Mouse (Mus musculus): Measurements from ENCODE around the gene Alkbh7. TPM values are rescaled to one million over a fixed set of nuclear protein-coding genes. Genes with fewer than 3 reads are reported as not detected.

Alkbh7 gene
- polyA plus RNA-seq (2012; rRNA removed), result 30.1 and 31.5 TPM in 2 replicates

DNA sequence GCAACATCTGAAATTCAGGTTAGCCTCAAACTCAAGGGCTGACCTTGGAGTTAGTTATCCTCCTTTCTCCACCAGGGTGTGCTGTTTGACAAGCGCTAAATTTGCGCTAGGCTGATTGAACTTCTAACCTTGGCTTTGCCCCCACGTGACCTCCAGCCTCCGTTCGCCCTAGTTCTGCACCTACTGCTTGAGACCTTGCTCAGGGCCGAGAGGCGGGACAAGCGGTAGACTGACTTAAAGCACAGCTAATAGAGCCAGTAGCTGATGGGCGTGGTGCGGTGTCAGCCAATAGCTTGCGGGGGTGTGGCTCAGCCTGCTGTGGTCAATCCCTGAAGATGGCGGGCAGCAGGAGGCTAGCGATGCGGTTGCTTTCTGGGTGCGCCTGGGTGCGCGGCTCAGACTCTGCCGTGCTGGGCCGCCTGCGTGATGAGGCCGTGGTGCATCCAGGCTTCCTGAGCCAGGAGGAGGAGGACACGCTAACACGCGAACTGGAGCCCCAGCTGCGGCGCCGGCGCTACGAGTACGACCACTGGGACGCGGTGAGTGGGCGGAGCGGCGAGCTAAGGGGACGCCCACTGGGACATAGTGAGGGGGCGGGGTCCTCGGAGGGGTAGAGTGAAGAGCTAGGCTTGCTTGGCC, at the start of gene Alkbh7:
Alkbh7 (plus strand) TSS at position 311 of the 639 bp plus-strand sequence.
- peak; percentile 93 for DNase-seq (ENCODE audit: low read depth, low spot score)
- under 1% methylated on average over 38 of the region's 38 CpGs for WGBS

DNA sequence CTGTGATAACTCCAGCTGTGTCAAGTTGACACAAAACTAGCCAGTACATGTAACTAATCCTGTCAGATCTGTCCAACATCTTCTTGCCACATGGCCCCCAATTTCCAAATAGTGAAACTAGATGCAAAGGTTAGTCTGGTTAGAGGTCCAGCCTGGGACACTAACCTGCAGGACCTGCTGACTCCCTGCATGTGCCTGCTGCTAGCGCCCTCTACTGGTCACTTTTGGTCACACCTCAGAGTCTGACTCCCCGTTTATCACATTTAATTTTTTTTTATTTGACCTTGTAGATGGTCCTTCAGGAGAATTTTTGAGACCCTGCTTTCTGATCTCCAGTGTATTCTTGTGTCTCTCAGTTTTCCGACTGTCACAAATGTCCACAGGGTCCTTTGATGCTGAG, 46.2 kb upstream of the Alkbh7 start:
- 25% methylated on average over 3 of the region's 3 CpGs for WGBS
- no peak for DNase-seq (ENCODE audit: low read depth, low spot score)

- WGBS, result 54% methylated on average over 1 of the region's 1 CpGs
- DNase-seq (ENCODE audit: low read depth, low spot score), result no peak
Observed at GRCm38 (mm10) chr17:56952639-56953038, 44.5 kb upstream of the Alkbh7 start.

DNA sequence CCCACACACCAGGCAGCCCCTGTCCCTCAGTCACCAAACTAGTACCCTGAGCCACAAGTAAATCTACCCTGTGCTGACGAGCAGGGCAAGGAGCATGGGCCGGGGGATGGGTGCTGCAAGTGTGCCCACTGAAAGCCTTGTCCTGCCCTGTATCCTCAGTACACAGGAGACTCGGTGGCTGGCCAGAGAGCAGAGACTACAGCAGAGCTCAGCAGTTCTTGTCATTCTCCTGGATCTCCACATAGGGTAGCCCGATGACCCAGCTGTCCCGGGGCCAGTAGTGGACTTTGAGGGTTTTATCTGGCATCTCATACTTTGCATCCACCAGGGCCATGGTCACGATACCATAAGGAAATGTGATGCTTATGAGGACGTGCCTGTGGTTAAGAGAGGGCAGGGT, 42.3 kb upstream of the Alkbh7 start:
- no peak for DNase-seq (ENCODE audit: low read depth, low spot score)
- 87% methylated on average over 7 of the region's 7 CpGs for WGBS

DNA sequence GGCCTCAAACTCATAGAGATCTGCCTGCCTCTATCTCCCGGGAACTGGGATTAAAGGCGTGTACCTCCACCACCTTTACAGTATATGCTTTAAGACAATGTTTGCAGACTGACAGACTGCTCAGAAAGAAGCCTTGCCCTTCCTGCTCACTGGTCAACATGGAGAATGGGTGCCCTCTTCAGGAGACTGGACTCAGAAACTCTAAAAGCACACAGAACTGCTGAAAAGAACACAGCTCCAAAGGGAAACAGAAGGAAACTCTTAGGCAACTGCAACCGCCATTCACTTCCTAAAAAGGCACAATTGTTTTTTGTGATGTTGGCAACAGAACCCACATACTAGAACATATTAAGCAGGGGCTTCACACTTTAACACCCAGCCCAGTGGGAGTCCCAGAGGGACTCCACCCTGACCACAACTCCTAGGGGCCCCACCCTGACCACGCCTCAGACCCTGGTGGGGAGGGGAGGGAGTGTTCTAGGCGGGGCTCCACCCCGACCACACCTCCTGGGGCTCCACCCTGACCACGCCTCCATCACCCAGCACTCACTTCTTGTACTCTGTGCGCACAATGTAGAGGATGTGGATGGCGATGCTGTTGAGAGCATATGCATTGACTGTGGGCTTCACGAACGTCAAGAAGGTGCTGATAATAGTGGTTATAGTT, 39.2 kb upstream of the Alkbh7 start:
- no peak for DNase-seq (ENCODE audit: low read depth, low spot score)
- 35% methylated on average over 11 of the region's 11 CpGs for WGBS

DNA sequence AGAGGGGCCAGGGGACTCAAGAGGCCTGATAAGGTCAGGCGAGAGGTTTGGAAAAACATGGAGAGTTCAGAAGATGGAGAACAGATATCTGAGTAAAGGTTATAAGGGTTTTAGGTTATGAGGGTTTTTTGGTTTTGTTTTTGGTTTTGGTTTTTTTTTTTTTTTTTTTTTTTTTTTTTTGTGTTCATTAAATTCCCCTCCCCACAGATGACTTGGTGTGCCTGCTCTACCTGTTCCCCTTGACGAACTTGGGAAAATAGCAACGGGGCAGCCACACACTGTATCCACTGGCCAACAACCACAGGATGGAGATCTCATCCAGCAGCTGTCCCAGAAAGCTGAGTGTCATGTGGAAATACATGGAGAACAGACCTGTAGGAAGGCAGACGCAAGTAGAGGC, 38.5 kb upstream of the Alkbh7 start:
- no peak for DNase-seq (ENCODE audit: low read depth, low spot score)
- 90% methylated on average over 4 of the region's 4 CpGs for WGBS

DNA sequence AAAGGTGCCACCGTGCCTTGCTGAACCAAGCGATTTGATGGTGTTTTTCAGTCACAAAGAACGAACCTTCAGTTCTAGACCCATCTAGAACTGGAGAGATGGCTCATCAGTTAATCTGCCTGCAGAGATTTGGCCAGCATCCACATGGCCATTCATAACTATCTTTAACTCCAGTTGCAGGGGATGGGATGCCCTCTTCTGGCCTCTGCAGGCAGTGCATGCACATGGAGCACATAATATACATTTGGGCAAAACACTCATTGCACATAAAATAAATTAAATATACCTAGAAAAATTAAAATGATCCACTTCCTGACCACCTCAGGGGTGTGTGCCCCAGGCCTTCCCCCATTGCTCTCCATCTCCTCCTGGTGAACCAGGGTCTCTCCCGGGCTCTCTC, 35.3 kb upstream of the Alkbh7 start:
- 93% methylated on average over 4 of the region's 4 CpGs for WGBS
- no peak for DNase-seq (ENCODE audit: low read depth, low spot score)

- WGBS, result 55% methylated on average over 5 of the region's 5 CpGs
Observed at GRCm38 (mm10) chr17:56962642-56963405, 34.3 kb upstream of the Alkbh7 start.

GRCm38 (mm10) chr17:56963646-56964045, 33.5 kb upstream of the Alkbh7 start:
- peak; percentile 83 for DNase-seq (ENCODE audit: low read depth, low spot score)
- WGBS, result 32% methylated on average over 6 of the region's 6 CpGs

More at GRCm38 (mm10) chr17:56962642-56963405, 34.3 kb upstream of the Alkbh7 start:
- DNase-seq (ENCODE audit: low read depth, low spot score), result no peak

GRCm38 (mm10) chr17:56969321-56969720, 27.8 kb upstream of the Alkbh7 start:
- no peak for DNase-seq (ENCODE audit: low read depth, low spot score)
- 25% methylated on average over 3 of the region's 3 CpGs for WGBS

GRCm38 (mm10) chr17:56970081-56970480, 27.1 kb upstream of the Alkbh7 start:
- WGBS, result 58% methylated on average over 5 of the region's 5 CpGs
- no peak for DNase-seq (ENCODE audit: low read depth, low spot score)

DNA sequence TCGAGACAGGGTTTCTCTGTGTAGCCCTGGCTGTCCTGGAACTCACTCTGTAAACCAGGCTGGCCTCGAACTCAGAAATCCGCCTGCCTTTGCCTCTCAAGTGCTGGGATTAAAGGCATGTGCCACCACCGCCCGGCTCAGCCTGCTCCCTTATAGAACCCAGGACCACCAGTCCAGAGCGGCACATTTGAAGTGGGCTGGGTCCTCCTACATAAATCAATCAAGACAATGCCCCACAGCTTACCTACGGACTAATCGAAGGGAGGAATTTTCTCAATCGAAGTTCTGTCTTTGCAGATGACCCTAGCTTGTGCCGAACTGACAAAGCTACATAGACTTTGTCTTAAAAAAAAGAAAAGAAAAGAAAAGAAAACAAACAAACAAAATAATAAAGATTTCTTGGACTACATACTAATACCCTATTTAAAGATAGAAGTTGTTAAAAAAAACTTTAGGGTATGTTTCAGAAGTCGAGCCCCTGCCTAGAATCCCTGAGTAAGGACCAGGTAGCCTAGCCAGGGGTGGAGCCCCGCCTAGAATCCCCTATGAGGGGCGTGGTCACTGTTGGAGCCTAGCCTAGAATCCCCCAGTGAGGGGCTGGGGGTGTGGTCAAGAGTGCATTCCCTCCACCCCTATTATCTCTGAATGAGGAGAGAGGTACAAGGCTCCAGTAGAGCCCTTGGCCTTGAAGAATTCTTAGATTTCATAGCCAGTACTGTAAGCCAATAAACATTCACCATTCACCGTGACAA, 23.0 kb upstream of the Alkbh7 start:
- 65% methylated on average over 14 of the region's 14 CpGs for WGBS
- DNase-seq (ENCODE audit: low read depth, low spot score), result no peak

DNA sequence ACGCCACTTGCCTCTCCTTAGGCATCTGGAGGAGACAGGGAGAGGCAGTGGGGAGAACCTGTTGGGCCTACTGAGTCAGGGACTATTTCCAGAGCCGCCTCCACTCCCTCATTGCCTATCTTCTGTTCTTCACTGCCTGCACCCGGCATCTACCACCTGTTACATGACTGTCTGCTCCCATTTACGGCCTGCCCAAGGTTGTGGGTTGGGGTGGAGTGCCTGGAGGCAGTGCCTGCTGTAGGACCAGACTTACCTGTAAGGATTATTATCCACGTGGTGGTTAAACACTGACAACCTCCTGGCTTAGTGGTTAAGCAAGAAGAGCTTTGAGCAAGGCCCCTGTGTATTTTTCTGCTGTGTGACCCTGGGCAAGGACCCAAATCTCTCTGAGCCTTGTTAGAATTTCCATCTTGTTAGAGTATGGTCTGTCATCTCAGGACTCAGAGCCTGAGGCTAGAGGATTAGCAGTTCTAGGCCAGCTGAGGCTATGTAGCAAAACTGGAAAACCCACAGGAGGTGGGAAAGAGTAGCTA, 22.4 kb upstream of the Alkbh7 start:
- 32% methylated on average over 5 of the region's 5 CpGs for WGBS
- no peak for DNase-seq (ENCODE audit: low read depth, low spot score)

GRCm38 (mm10) chr17:56975391-56975790, 21.7 kb upstream of the Alkbh7 start:
- DNase-seq (ENCODE audit: low read depth, low spot score), result no peak
- WGBS, result 57% methylated on average over 3 of the region's 3 CpGs

DNA sequence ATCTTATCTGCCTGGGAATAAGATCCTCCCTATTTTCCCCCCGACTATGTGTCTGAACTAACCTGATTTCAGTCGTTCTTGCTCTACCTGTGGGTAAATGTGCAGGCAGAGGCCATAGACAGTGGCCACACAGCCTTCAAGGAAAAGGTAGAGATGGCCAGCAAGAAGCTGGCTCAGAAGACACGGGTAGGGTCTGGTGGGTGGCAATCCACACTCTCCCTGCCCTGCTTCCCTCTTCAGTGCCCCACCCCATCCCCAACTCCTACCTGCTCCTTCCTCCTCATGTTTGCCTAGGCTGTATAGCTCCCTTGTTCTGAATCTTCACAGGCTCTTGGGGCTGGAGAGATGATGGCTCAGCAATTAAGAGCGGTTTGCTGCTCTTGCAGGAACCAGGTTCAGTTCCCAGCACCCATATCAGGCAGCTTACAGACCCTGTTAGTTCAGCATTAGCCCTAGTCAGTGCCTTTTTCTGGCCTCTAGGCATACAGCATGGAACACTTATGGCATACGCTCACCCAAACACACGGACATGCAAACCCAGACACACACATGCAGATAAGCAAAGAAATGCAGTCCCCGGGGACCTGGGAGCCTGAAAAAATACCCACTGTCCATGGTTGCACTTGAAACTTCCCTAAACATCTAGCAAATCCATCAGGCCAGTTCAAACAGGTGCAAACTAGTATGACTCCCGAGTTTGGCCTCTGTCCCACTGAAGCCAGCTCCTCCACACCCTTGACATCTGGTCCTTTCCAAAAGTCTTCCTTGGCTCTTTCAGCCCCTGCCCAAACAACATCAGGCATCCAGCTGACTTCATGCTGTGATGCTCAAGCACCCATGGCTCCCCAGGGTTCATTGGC, 20.4 kb upstream of the Alkbh7 start:
- DNase-seq (ENCODE audit: low read depth, low spot score), result no peak

GRCm38 (mm10) chr17:56979524-56979923, 17.6 kb upstream of the Alkbh7 start:
- DNase-seq (ENCODE audit: low read depth, low spot score), result no peak
- WGBS, result 14% methylated on average over 6 of the region's 8 CpGs

More for the DNA sequence above, 20.4 kb upstream of the Alkbh7 start:
- 37% methylated on average over 8 of the region's 8 CpGs for WGBS

- WGBS, result 20% methylated on average over 7 of the region's 7 CpGs
- DNase-seq (ENCODE audit: low read depth, low spot score), result peak; percentile 85
Observed at GRCm38 (mm10) chr17:56981049-56981448, 16.1 kb upstream of the Alkbh7 start.

DNA sequence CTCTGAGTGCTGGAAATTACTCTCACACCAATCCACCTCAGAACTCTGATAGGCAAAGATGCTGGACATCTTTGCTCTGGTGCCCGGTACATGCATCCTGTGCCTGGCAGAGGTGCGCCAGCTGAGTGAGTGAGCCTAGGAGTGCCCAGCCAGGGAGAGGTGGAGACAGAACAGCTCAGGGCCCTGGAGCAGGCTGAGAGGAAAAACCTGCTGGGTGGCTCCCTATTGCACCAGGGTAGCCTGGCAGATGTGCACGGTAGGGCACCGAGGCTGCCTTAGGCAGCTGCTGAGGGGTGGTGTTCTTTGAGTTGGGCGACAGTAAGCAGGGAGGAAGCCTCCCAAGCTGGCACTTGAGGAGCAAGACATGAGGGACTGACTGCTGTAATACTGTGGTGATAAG, 15.1 kb upstream of the Alkbh7 start, which contains the start of gene Acer1:
Acer1 (minus strand) TSS at position 114 of the 400 bp plus-strand sequence.
- WGBS, result 30% methylated on average over 5 of the region's 5 CpGs
- DNase-seq (ENCODE audit: low read depth, low spot score), result no peak

DNA sequence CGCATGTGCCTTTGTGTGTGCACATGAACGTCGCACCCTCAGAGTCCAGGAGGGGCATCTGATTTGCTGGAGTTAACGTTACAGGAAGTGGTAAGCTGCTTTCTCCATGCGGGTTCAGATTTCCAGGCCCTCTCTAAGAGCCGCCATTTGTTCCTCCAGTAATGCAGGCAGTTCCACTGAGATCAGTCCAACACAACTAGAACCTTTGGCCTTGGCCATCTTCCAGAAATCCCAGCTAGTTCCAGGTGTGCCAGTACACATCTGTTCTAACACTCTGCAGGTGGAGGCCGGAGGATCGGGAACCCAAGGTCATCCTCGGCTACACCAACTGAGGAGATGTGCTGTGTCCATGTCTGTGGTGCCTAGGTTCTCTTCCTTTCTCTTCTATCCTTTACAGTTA, 12.3 kb upstream of the Alkbh7 start:
- WGBS, result 42% methylated on average over 9 of the region's 9 CpGs
- DNase-seq (ENCODE audit: low read depth, low spot score), result no peak
